Mouse (Mus musculus) adrenal gland, adult (tissue): ENCODE measurements around the gene Mocs1.
"Not testable (repeated sequence)": the region's sequence is repeated elsewhere in the genome, so short reads cannot be mapped to it uniquely, and the experiment has no call there.

Experiments
- DNase-seq, 2 experiments: peaks; one replicate each; pipeline ENCODE4 v3.0.0; 2022 to 2023; ENCODE audit warnings: low spot score in 1 of 2; ENCODE audit not compliant: inconsistent age in 2 of 2

Mocs1 gene

DNA sequence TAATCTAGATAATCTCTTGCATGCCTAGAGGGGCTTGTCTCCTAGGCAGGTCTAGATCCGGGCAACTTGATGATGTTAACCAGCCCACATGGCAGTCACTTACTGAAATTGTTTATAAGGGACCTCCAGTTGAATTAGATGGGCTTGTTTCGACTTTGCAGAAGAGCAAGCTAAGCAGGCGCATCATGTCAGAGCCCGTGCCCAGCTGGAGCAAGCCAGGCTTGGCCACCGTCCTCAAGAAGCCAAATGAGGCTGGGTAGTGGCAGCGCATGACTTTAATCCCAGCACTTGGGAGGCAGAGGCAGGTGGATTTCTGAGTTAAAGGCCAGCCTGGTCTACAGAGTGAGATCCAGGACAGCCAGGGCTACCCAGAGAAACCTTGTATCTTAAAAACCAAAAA is 3.0 kb downstream of the Mocs1 start:
- DNase-seq, result no peak

DNA sequence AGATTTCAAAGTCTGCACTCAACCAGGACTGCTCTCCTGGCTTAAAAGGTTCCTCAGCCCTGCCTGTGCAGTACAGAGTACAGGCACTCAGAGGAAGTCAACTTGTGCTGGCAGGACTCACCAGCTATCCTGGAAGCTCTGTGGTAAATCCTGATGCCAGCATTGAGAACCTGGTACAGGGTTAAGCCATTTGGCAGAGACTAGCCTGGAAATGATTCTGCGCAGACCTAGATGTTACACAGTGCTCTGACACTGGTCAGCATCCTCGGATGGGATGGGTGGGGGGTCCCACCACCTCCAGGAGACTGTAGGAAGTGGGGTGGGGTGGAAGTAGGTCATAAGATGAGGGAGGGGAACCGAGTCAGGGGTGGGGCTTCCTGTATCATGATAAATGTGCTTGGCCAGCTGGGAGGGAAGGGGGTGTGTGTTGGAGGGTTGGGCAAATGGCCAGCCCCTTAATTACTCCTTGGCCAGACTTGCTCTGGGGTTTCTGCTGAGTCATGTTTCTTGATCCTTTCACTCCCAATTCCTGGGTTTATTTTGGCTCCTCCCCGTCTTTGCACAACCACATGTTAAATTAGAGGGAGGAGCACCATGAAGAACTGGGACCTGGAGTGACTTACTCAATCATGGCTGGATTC is 4.0 kb downstream of the Mocs1 start:
- DNase-seq, result peak; percentile 44 to 81

DNA sequence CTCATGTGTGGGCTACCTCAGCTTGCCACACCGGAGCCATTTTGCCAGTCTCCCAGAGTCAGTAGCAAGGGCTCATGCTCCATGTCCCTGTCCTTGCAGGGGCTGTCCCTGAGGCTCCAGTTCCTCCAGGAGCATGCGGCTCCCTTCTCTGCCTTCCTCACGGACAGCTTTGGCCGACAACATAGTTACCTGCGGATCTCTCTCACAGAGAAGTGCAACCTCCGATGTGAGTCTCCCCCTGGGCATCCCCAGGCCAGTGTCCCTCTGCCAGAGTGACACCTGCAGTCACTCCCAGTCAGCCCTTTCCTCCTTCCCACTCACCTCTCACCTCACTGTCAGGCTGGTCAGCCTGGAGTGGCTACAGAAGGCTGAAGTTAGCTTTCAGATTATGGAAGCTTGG is 4.9 kb downstream of the Mocs1 start:
- DNase-seq, result no peak

DNA sequence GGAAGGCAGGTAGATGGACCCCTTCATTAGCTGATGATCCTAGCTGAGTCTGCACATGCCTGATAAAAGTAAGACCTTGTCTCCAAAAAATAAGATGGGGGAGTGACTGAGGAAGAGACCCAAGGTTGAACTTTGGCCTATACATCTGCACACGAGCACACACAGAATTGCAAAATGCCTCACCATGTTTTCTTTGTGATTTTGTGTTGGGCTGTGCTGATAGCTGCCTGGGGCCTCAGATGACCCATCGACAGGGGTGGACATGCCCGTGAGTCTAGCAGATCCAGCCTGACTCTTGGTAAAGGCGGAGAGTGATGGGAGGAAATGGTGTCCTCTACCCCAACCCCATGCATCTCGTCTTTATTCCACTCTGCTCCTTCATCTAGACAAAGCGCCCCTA is 6.1 kb downstream of the Mocs1 start:
- DNase-seq, result no peak

GRCm38 (mm10) chr17:49435081-49435480 is 6.9 kb downstream of the Mocs1 start:
- no peak for DNase-seq

GRCm38 (mm10) chr17:49436631-49437030 is 8.5 kb downstream of the Mocs1 start:
- peak in 1 of 2 experiments; percentile 2 for DNase-seq

DNA sequence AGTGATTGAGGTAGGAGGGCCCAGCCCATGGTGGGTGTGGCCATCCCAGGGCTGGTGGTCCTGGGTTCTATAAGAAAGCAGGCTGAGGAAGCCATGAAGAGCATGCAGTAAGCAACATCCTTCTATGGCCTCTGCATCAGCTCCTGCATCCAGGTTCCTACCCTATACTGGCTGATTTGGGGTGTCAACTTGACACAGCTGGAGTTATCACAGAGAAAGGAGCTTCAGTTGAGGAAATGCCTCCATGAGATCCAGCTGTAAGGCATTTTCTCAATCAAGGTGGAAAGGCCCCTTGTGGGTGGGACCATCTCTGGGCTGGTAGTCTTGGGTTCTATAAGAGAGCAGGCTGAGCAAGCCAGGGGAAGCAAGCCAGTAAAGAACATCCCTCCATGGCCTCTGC is 9.1 kb downstream of the Mocs1 start:
- peak in 1 of 2 experiments; percentile 1 for DNase-seq

DNA sequence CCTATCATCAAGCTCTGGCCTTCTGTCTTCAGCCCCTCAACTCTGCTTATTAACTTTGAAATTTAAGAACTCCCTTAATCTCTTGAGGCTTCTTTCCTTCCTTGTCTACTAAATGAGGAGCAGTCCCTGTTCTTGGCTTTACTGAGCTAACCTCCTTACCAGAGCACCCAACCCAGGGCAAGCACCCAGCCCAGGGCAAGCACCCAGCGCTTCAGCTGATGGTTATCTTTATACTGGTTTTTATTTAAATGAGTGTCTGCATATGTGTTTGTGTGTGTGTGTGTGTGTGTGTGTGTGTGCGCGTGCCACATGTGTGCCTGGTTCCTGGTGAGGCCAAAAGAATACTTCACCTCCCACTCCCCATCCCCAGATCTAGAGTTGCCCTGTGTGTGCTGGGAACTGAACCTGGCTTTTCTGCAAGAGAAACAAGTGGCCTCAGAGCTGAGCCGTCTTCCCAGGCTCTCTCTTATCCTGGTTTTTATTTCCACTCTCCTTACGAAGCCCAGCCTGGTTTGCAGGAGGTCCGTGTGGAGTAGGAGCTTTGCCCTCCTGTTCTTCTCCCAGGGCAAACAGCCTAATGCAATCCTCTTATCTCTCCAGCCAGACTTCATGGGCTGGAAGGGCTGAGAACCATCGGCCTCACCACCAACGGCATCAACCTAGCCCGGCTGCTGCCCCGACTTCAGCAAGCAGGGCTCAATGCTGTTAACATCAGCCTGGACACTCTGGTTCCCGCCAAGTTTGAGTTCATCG is 10.8 kb downstream of the Mocs1 start:
- peak in 1 of 2 experiments; percentile 1 for DNase-seq

GRCm38 (mm10) chr17:49439706-49440105 is 11.5 kb downstream of the Mocs1 start:
- no peak for DNase-seq

GRCm38 (mm10) chr17:49440331-49441130 is 12.4 kb downstream of the Mocs1 start:
- no peak for DNase-seq

GRCm38 (mm10) chr17:49442841-49443240 is 14.7 kb downstream of the Mocs1 start:
- not testable (repeated sequence) for DNase-seq

DNA sequence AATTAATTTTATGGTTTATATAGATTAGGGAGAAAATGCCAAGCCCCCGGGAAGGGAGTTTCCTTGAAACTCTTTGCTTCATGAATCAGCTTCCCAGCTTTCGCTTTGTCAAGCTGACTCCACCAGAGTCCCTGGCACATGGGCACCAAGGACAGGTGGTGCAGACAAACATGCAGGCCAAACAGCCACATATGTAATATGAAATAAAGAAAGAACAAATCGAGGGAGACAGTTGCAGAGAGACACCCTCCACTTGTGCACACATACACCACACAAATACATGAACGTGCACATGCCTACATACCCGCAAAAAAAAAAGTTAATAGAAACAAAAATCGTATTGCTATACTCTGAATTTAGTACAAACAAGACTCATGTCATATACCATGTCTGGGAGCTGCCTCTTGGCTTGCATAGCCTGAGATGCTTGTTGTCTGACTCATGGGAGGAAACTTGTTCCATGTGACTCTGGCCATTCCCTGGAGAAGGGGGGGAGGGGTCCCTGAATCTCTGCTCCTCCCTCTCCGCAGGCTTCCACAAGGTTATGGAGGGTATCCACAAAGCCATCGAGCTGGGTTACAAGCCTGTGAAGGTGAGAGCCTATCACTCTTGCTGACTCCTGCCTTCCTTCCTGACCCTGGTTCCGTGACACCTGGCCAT is 20.5 kb downstream of the Mocs1 start:
- DNase-seq, result no peak

DNA sequence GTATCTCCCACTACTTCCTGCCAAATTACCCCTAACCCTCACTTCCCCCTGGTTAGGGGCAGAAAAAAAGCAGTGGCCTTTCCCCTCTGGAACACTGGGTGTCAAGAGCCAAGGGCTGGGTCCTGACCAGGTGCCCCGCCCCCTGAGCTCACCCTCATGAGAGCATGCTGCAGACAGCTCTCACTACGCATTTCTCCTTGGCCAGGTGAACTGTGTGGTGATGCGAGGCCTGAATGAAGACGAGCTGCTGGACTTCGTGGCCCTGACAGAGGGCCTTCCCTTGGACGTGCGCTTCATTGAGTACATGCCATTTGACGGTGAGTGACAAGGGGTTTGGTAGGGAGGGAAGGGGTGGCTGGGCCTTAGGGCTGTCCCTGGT is 21.1 kb downstream of the Mocs1 start:
- DNase-seq, result no peak

- no peak for DNase-seq
Observed at GRCm38 (mm10) chr17:49450922-49451321, 22.8 kb downstream of the Mocs1 start.

DNA sequence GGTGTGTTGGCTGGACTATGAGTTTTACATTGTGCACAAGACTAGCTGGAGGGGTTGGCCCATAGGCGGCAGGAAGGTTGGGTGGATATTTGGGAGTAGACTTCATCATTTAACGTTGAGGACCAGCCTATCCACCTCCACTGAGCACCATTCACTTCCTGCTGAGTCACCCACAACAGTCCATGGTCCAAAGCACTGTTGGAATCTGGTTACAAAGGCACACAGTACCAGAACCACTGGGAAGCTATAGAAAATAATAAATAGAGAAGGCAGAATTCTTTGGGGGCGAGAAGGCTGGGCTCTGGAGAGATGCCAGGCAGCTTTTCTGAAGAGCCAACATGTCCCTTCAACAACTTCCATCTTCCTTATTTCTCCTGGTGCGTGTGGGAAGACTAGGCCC is 28.2 kb downstream of the Mocs1 start:
- DNase-seq, result no peak

DNA sequence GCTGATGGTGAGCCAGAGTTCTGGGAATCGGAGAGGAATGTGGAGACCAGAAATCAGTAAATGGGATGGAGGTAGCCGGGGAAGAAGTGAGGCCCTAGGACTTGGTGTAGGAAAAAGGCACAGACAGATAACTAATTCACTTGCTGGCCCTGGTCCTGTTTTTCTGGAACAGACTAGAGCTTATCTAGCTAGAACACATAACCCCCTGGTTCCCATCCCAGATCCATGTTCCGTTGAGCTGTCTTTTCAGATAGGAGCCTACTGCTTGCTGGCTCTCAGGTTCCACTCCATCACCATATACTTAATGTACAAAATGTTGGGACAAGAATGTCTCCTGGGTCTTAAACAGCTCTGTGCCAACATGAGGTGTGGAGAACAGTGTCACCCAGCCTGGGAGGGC is 29.7 kb downstream of the Mocs1 start:
- DNase-seq, result no peak

- DNase-seq, result no peak
Observed at GRCm38 (mm10) chr17:49458386-49458785, 30.2 kb downstream of the Mocs1 start.

GRCm38 (mm10) chr17:49464884-49465283 is 36.7 kb downstream of the Mocs1 start:
- no peak for DNase-seq

DNA sequence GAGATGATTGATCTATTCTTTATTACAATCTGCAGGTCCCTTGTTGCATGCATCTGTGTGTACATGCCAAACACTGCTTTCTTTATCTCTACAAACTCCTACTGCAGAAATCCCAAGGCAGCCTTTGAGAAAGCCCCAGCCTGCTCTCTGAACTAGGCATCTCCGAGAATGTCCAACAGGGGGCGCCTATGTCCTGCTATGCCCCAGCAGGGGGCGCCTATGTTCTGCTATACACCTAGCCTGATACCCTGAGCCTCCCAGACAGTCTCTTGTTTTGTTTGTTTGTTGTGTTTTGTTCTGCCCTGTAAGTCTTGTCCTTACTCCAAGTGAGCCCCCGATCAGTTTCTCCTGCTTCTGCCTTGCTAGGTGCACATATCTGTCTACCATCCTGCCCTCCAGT is 40.1 kb downstream of the Mocs1 start:
- peak; percentile 71 to 93 for DNase-seq

GRCm38 (mm10) chr17:49472626-49473025 is 44.5 kb downstream of the Mocs1 start:
- peak in 1 of 2 experiments; percentile 26 for DNase-seq

DNA sequence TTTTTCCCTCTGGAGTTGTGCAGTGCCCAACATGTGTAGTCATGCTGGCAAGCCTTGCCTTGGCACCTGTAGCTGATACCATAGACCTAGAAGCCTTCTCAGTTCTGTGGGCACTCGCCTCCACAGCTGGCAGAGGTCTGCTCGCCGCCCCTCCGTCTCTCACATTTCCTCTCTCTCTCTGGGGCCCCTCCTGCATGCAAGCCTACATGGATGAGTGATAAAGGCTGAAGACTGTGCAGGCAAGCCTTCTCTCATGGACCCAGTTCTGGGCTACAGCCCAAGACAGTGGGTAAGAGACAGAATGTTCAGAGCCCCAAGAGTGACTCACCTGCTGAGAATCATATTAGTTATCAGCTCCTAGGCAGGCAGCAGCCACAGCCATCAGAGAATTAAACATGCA is 45.9 kb downstream of the Mocs1 start:
- peak in 1 of 2 experiments; percentile 59 for DNase-seq
